Mouse (Mus musculus) heart, embryonic 12.5 days (tissue): ENCODE results near the gene Ppp1r9b. TPM values are rescaled to one million over a fixed set of nuclear protein-coding genes. Genes with fewer than 3 reads are reported as not detected.
"Not testable (repeated sequence)": the region's sequence is repeated elsewhere in the genome, so short reads cannot be mapped to it uniquely, and the experiment has no call there.

Experiments
- ATAC-seq: fragments of 200-750 bp; cut with Nextera tagmentation; 2 replicates; pipeline ENCODE4 v1.8.0; 2017; ENCODE audit warnings: moderate TSS enrichment, moderate library complexity; ENCODE audit not compliant: insufficient number of reproducible peaks, low FRiP score
- H3K27ac ChIP-seq: fragments of 300-500 bp; sonication (generic); 2 replicates; pipeline ENCODE4 v1.5.1; 2016; ENCODE audit warnings: mild to moderate bottlenecking, moderate library complexity; ENCODE audit not compliant: poor library complexity, severe bottlenecking
- H3K27me3 ChIP-seq: fragments of 300-500 bp; sonication (generic); replicated peaks from 2 replicates; pipeline ENCODE4 v1.6.1; 2016; ENCODE audit warnings: mild to moderate bottlenecking, moderate library complexity
- H3K36me3 ChIP-seq: fragments of 300-500 bp; sonication (generic); 2 replicates; pipeline ENCODE4 v1.6.1; 2016; ENCODE audit warnings: mild to moderate bottlenecking, moderate library complexity
- H3K4me1 ChIP-seq: fragments of 300-500 bp; sonication (generic); replicated peaks from 2 replicates; pipeline ENCODE4 v1.6.1; 2016; ENCODE audit warnings: mild to moderate bottlenecking
- H3K4me2 ChIP-seq: fragments of 300-500 bp; sonication (generic); 2 replicates; pipeline ENCODE4 v1.6.1; 2016; ENCODE audit warnings: mild to moderate bottlenecking, moderate library complexity
- H3K4me3 ChIP-seq: fragments of 300-500 bp; sonication (generic); 2 replicates; pipeline ENCODE4 v1.5.1; 2016; ENCODE audit warnings: mild to moderate bottlenecking
- H3K9ac ChIP-seq: fragments of 300-500 bp; sonication (generic); 2 replicates; pipeline ENCODE4 v1.6.1; 2016; ENCODE audit warnings: mild to moderate bottlenecking, moderate library complexity
- H3K9me3 ChIP-seq: fragments of 300-500 bp; sonication (generic); replicated peaks from 2 replicates; pipeline ENCODE4 v1.6.1; 2016; ENCODE audit warnings: mild to moderate bottlenecking, moderate library complexity
- WGBS: fragments of 180-500 bp; shearing (Covaris S2); methylation state at CpG from one replicate; pipeline ENCODE4 v1.1.7; 2016; 5-methylcytosine and 5-hydroxymethylcytosine counted together
- polyA plus RNA-seq: library from polyadenylated mRNA; unstranded; fragments of >200 nt; fragmentation: Nextera tagmentation; extraction: Ambion mirVana; gene quantifications from 2 replicates; pipeline ENCODE4 v1.2.1, GENCODE M21; 2016

Gene Ppp1r9b
- polyA plus RNA-seq, 1 experiment from 2014 or later, result 10.4 TPM

DNA sequence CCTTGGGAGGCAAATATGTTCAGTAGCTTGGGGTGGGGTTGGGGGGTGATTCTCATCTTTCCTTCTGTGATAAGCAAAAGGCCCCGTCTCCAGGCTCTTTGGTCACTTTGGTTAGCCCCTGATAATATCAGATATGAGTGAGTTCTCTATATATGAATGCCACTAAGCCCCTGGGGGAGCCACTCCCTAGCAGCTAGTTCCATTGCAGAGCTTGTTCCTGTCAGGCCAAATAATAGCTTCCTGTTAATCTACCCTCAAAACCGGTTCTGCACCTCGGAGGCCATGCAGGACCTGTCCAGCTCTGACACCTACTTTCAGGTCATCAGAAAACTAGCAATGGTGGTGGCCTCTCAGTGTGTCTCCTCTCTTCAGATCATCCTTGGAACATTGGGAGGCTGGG lies 16.6 kb downstream of the Ppp1r9b start:
- H3K9me3 ChIP-seq, result no peaks in the 10 kb centered on the region
- H3K36me3 ChIP-seq, result peaks cover 33% of the 10 kb centered on the region
- ATAC-seq, result no peak
- WGBS, result 52% methylated on average over 3 of the region's 3 CpGs
- peak overlapping the region; percentile 48; the same call in 1 of the 2 replicates for H3K4me3 ChIP-seq
- no peaks in the 10 kb centered on the region for H3K27me3 ChIP-seq
- H3K4me1 ChIP-seq, result peaks cover 69% of the 10 kb centered on the region
- peak overlapping the region; percentile 3; the same call in 1 of the 2 replicates for H3K9ac ChIP-seq
- no peak overlapping the region for H3K27ac ChIP-seq
- peak overlapping the region; percentile 80; the same call in 1 of the 2 replicates for H3K4me2 ChIP-seq

DNA sequence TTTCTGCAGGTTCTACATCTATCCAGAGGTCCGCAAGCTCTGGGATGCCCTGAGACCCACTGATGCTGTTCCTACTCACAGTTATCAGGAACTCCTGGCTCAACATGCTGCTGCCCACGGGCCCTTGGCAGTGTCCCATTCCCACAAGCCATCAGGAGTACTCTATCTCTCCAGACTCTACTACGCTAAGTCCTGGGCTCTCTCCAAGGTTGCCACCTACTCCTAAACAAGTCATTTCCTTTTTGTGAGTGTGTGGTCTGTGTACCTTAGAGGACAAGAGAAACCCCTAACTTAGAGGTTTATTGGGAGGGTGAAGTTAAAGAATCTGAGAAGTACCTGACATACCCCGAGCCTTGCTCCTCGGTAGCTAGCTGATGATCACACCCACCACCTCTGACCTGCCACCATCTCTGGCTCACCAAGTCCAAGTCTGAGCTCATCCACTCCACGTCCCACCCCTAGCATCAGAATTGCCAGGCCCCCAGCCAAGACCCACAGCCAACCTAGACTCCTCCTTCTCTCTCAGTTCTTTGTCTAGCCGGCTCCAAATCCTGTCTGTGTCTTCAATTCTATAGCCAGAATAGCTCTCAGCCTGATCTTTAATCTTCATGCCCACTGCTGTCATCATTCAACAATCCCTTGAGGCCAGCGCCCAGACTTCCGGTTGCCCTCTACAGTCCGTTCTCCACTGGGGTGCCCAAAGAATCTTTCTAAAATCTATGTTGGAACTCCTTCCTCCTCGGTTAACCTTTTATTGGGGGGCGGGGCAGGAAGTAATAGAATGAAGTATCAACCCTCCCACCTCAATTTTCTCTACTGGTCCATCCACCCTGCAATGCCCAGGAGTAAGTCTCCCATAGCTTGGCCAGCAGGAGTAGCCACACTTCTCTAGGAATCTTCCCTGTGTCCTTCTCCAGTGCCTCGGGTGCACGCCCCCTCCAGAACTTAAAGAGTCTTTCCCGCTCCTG lies 18.1 kb downstream of the Ppp1r9b start:
- Histone ChIP-seq H3K4me1 (peaks cover 64% of the 10 kb centered on the region), H3K9ac (peak overlapping the region; percentile 87), H3K4me2 (peak overlapping the region; percentile 94), H3K27me3 (no peaks in the 10 kb centered on the region), H3K9me3 (no peaks in the 10 kb centered on the region), H3K27ac (peak overlapping the region; percentile 83), H3K4me3 (peak overlapping the region; percentile 78), H3K36me3 (peaks cover 20% of the 10 kb centered on the region)
- no peak for ATAC-seq
- WGBS, result 32% methylated on average over 15 of the region's 15 CpGs

DNA sequence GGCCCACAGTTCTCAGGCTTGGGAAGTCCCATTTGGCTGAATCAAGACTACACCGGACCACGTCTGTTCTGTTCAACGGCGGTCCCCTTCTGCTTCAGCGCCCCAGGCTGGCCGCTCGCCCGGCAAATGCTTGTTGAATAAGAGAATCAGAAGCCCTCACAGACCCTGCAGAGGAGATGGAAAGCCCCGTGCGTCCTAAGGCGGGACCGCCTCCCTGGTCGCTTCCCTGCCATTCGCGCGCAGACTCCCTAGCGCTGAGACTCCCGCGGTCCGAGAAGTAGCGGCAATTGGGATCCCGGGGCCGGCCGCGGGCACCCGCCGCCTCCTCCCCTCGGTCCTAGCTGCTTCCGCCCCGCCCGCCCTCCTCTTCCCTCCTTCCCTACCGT lies 18.8 kb downstream of the Ppp1r9b start, which contains the start of gene Samd14:
Gene Samd14 (plus strand): TSS at position 251 of the 386 bp plus-strand sequence.
- H3K27ac ChIP-seq, result peak within 1 kb of the TSS; percentile 83
- no peaks in the 10 kb centered on the region for H3K9me3 ChIP-seq
- H3K4me2 ChIP-seq, result peak within 1 kb of the TSS; percentile 94
- no peaks in the 10 kb centered on the region for H3K27me3 ChIP-seq
- H3K9ac ChIP-seq, result peak within 1 kb of the TSS; percentile 87
- H3K4me3 ChIP-seq, result peak within 1 kb of the TSS; percentile 78
- H3K4me1 ChIP-seq, result peaks cover 57% of the 10 kb centered on the region
- WGBS, result 0% methylated on average over 30 of the region's 32 CpGs
- ATAC-seq, result peak; percentile 43
- H3K36me3 ChIP-seq, result peaks cover 16% of the 10 kb centered on the region

GRCm38 (mm10) chr11:95010141-95010739 lies 19.4 kb downstream of the Ppp1r9b start:
- Histone ChIP-seq H3K9ac (peak overlapping the region; percentile 87), H3K27ac (peak overlapping the region; percentile 83), H3K4me2 (peak overlapping the region; percentile 94), H3K9me3 (no peaks in the 10 kb centered on the region), H3K4me3 (peak overlapping the region; percentile 78), H3K27me3 (no peaks in the 10 kb centered on the region), H3K4me1 (peaks cover 62% of the 10 kb centered on the region), H3K36me3 (peaks cover 12% of the 10 kb centered on the region)
- peak; percentile 14; the same call in 1 of the 2 replicates for ATAC-seq
- under 1% methylated on average over 38 of the region's 40 CpGs for WGBS

DNA sequence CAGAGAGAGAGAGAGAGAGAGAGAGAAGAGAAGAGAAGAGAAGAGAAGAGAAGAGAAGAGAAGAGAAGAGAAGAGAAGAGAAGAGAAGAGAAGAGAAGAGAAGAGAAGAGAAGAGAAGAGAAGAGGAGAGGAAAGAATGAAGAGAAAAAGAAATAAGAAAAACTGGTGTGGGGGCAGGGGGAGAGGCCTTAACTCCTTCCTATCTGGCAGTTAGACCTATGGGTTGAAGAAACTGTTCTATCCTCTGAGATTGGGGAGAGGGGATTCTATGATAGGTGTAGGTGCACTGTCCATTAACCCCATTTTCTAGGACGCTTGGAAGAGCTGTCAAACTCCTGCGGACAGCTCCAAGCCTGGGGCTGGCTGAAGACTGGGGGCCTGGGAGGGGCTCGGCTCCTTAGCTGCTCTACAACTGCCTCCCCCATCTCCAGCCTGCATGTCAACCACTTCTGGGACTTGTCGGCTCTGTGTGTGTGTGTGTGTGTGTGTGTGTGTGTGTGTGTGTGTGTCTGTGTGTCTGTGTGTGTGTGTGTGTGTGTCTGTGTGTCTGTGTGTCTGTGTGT lies 20.1 kb downstream of the Ppp1r9b start:
- H3K4me1 ChIP-seq, result peaks cover 65% of the 10 kb centered on the region
- peak overlapping the region; percentile 58 for H3K9ac ChIP-seq
- not testable (repeated sequence) for H3K36me3 ChIP-seq, H3K27me3 ChIP-seq, ATAC-seq, H3K9me3 ChIP-seq
- 13% methylated on average over 4 of the region's 4 CpGs for WGBS
- H3K4me3 ChIP-seq, result peak overlapping the region; percentile 78
- peak overlapping the region; percentile 94 for H3K4me2 ChIP-seq
- H3K27ac ChIP-seq, result peak overlapping the region; percentile 68

- Histone ChIP-seq H3K27me3 (no peaks in the 10 kb centered on the region), H3K4me3 (peak overlapping the region; percentile 78), H3K36me3 (peaks cover 6% of the 10 kb centered on the region; the same call in 1 of the 2 replicates), H3K9me3 (no peaks in the 10 kb centered on the region), H3K4me2 (peak overlapping the region; percentile 94), H3K27ac (peak overlapping the region; percentile 68), H3K4me1 (peaks cover 64% of the 10 kb centered on the region), H3K9ac (peak overlapping the region; percentile 58)
- no peak for ATAC-seq
- 32% methylated on average over 1 of the region's 1 CpGs for WGBS
Measured at GRCm38 (mm10) chr11:95011416-95011815, 20.6 kb downstream of the Ppp1r9b start.

DNA sequence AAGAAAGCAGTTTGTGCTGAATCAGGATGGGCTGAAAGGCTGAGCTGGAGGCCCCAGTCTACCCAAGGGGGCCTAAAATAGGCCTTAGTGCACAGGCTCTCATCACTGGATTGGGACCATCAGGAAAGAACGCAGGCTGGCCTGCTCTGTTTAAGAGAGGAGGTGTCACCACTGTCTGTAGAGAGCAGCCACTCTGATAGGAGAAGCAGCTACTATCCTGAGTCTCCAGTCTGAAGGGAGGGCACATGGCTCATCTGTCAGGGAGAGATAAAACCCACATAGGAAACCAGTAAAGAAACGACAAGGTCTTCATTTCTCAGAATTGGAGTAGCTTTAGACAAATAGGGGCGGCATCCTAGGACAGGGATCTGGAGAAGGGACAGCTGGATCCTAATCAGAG lies 21.2 kb downstream of the Ppp1r9b start:
- Histone ChIP-seq H3K9ac (0 out of 2 replicates have a peak overlapping the region, but pooled peaks have one; percentile 4), H3K4me2 (peak overlapping the region; percentile 94), H3K9me3 (no peaks in the 10 kb centered on the region), H3K27ac (peak overlapping the region; percentile 68), H3K4me1 (peaks cover 60% of the 10 kb centered on the region), H3K4me3 (no peak overlapping the region), H3K27me3 (no peaks in the 10 kb centered on the region), H3K36me3 (peaks cover 6% of the 10 kb centered on the region; the same call in 1 of the 2 replicates)
- 29% methylated on average over 3 of the region's 3 CpGs for WGBS
- peak; percentile 84 for ATAC-seq

GRCm38 (mm10) chr11:95012487-95012886 lies 21.7 kb downstream of the Ppp1r9b start:
- H3K4me3 ChIP-seq, result no peak overlapping the region
- 35% methylated on average over 3 of the region's 3 CpGs for WGBS
- no peaks in the 10 kb centered on the region for H3K9me3 ChIP-seq
- no peak for ATAC-seq
- peaks cover 6% of the 10 kb centered on the region; the same call in 1 of the 2 replicates for H3K36me3 ChIP-seq
- H3K4me2 ChIP-seq, result peak overlapping the region; percentile 94
- no peak overlapping the region for H3K9ac ChIP-seq
- H3K27ac ChIP-seq, result peak overlapping the region; percentile 68
- H3K4me1 ChIP-seq, result peaks cover 61% of the 10 kb centered on the region
- H3K27me3 ChIP-seq, result no peaks in the 10 kb centered on the region

- peak overlapping the region; percentile 4; the same call in 1 of the 2 replicates for H3K4me2 ChIP-seq
- H3K36me3 ChIP-seq, result peaks cover 28% of the 10 kb centered on the region
- H3K9me3 ChIP-seq, result no peaks in the 10 kb centered on the region
- 0 out of 2 replicates have a peak, but pooled peaks have one; percentile 10 for ATAC-seq
- WGBS, result 64% methylated on average over 3 of the region's 3 CpGs
- peaks cover 22% of the 10 kb centered on the region for H3K27me3 ChIP-seq
- H3K4me1 ChIP-seq, result peaks cover 47% of the 10 kb centered on the region
- no peak overlapping the region for H3K27ac ChIP-seq
- peak overlapping the region; percentile 37 for H3K9ac ChIP-seq
- H3K4me3 ChIP-seq, result no peak overlapping the region
Measured at GRCm38 (mm10) chr11:95015484-95015883, 24.6 kb downstream of the Ppp1r9b start.

DNA sequence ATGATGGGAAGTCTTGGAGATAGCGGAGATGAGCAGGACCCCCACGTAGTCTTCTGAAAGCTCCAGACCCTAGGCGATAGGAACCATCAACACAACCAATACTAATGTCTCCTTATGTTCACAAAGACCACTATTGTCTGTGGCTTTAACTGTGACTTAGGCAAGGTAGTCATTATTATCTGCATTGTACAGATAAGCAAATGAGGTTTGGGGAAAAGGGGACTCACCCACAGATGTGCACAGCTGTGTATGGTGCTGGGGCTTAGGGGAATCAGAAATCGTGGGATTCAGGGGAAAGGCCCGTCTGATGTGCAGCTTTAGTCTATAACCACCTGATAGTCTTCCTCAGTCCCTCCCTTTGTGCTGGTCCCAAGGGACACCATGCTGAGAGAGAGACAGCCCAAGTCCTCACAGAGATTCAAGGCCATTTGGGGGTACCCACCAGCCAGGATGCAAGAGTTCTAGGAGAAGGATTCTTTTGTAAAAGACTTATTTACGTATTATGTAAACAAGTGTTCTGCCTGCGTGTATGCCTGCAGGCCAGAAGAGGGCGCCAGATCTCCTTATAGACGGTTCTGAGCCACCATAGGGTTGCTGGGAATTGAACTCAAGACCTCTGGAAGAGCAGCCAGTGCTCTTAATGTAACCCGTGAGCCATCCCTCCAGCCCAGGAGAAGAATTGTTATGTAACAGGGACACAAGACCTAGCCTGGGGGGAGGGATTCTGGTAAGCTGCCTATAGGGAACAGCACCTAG lies 31.6 kb downstream of the Ppp1r9b start:
- no peaks in the 10 kb centered on the region for H3K9me3 ChIP-seq
- 76% methylated on average over 10 of the region's 10 CpGs for WGBS
- no peak overlapping the region for H3K9ac ChIP-seq
- H3K36me3 ChIP-seq, result peaks cover 87% of the 10 kb centered on the region
- no peak for ATAC-seq
- peaks cover 4% of the 10 kb centered on the region; the same call in 1 of the 2 replicates for H3K4me1 ChIP-seq
- no peak overlapping the region for H3K27ac ChIP-seq
- H3K27me3 ChIP-seq, result peaks cover 28% of the 10 kb centered on the region
- no peak overlapping the region for H3K4me3 ChIP-seq
- H3K4me2 ChIP-seq, result no peak overlapping the region
